Mouse (Mus musculus) ES-Bruce4 (cell line): ENCODE measurements around the gene Btg3. TPM values are rescaled to one million over a fixed set of nuclear protein-coding genes. Genes with fewer than 3 reads are reported as not detected.

ENCODE experiments used
- H3K27ac ChIP-seq: 2 replicates; pipeline ENCODE4 v1.5.1; 2012; ENCODE audit warnings: low read length, inconsistent platforms; ENCODE audit not compliant: insufficient read depth
- H3K27me3 ChIP-seq: 2 replicates; pipeline ENCODE4 v1.6.1; 2012; ENCODE audit warnings: mild to moderate bottlenecking, low read length, inconsistent platforms; ENCODE audit not compliant: control insufficient read depth, poor library complexity, insufficient read depth, severe bottlenecking
- H3K36me3 ChIP-seq: 2 replicates; pipeline ENCODE4 v1.6.1; 2012; ENCODE audit warnings: inconsistent platforms, mild to moderate bottlenecking, low read length, moderate library complexity; ENCODE audit not compliant: control insufficient read depth, poor library complexity, insufficient read depth, severe bottlenecking
- H3K4me1 ChIP-seq: one replicate; pipeline ENCODE4 v1.8.1; 2011; ENCODE audit warnings: low read length; ENCODE audit not compliant: control insufficient read depth, insufficient read depth
- H3K4me3 ChIP-seq: 2 replicates; pipeline ENCODE4 v1.5.1; 2011; ENCODE audit warnings: low read depth, mild to moderate bottlenecking, low read length
- H3K9ac ChIP-seq: 2 replicates; pipeline ENCODE4 v1.6.1; 2012; ENCODE audit warnings: low read depth, mild to moderate bottlenecking, inconsistent platforms; ENCODE audit not compliant: poor library complexity, severe bottlenecking
- H3K9me3 ChIP-seq: replicated peaks from 2 replicates; pipeline ENCODE4 v1.6.1; 2012; ENCODE audit warnings: mild to moderate bottlenecking, low read length, inconsistent platforms; ENCODE audit not compliant: control insufficient read depth, poor library complexity, insufficient read depth, severe bottlenecking
- CTCF ChIP-seq: IDR thresholded peaks from one replicate; pipeline ENCODE4 v1.8.1; 2011; ENCODE audit warnings: low read depth, low read length
- EP300 ChIP-seq: IDR thresholded peaks from 2 replicates; pipeline ENCODE4 v1.6.1; 2011; ENCODE audit warnings: low read depth, low read length; ENCODE audit not compliant: insufficient read depth
- POLR2A ChIP-seq: IDR thresholded peaks from one replicate; pipeline ENCODE4 v1.8.1; 2011; ENCODE audit warnings: low read length; ENCODE audit not compliant: insufficient read depth
- polyA plus RNA-seq: library from polyadenylated mRNA; stranded (reverse); fragments of >200 nt; gene quantifications from 2 replicates; pipeline ENCODE4 v1.2.4, GENCODE M21; 2011; ENCODE audit warnings: low read depth; ENCODE audit not compliant: missing spikeins, insufficient read depth, insufficient read length

The Btg3 gene
- polyA plus RNA-seq, 1 experiment, result 53.3 TPM

GRCm38 (mm10) chr16:78402316-78402715 lies 25.3 kb upstream of the Btg3 start:
- H3K27me3 ChIP-seq, result no peaks in the 10 kb centered on the region
- H3K9ac ChIP-seq, result no peak overlapping the region
- no peak overlapping the region for H3K4me3 ChIP-seq
- H3K9me3 ChIP-seq, result peaks cover 4% of the 10 kb centered on the region; the same call in 1 of the 2 replicates
- TF ChIP-seq CTCF (no peak), EP300 (no peak), POLR2A (no peak)
- H3K36me3 ChIP-seq, result no peaks in the 10 kb centered on the region
- no peak overlapping the region for H3K27ac ChIP-seq
- no peaks in the 10 kb centered on the region for H3K4me1 ChIP-seq

GRCm38 (mm10) chr16:78399423-78399822 lies 22.4 kb upstream of the Btg3 start:
- Histone ChIP-seq H3K27me3 (no peaks in the 10 kb centered on the region), H3K4me3 (no peak overlapping the region), H3K36me3 (no peaks in the 10 kb centered on the region), H3K27ac (no peak overlapping the region), H3K4me1 (no peaks in the 10 kb centered on the region), H3K9me3 (0 out of 2 replicates have a peak, but pooled peaks cover 2% of the 10 kb centered on the region), H3K9ac (no peak overlapping the region)
- TF ChIP-seq CTCF (no peak), EP300 (no peak), POLR2A (no peak)

GRCm38 (mm10) chr16:78398734-78399133 lies 21.7 kb upstream of the Btg3 start:
- H3K4me3 ChIP-seq, result no peak overlapping the region
- H3K36me3 ChIP-seq, result no peaks in the 10 kb centered on the region
- H3K27me3 ChIP-seq, result no peaks in the 10 kb centered on the region
- TF ChIP-seq POLR2A, result no peak
- no peak for TF ChIP-seq CTCF
- TF ChIP-seq EP300, result no peak
- H3K9ac ChIP-seq, result no peak overlapping the region
- H3K4me1 ChIP-seq, result no peaks in the 10 kb centered on the region
- no peak overlapping the region for H3K27ac ChIP-seq
- H3K9me3 ChIP-seq, result no peaks in the 10 kb centered on the region

- no peaks in the 10 kb centered on the region for H3K9me3 ChIP-seq
- TF ChIP-seq POLR2A (no peak), EP300 (no peak), CTCF (no peak)
- no peak overlapping the region for H3K27ac ChIP-seq
- no peaks in the 10 kb centered on the region for H3K4me1 ChIP-seq
- no peak overlapping the region for H3K4me3 ChIP-seq
- H3K36me3 ChIP-seq, result no peaks in the 10 kb centered on the region
- H3K27me3 ChIP-seq, result no peaks in the 10 kb centered on the region
- no peak overlapping the region for H3K9ac ChIP-seq
These were observed 14.4 kb upstream of the Btg3 start for GRCm38 (mm10) chr16:78391354-78391753.

- Histone ChIP-seq H3K27me3 (no peaks in the 10 kb centered on the region), H3K9ac (no peak overlapping the region), H3K4me1 (no peaks in the 10 kb centered on the region), H3K36me3 (no peaks in the 10 kb centered on the region), H3K27ac (no peak overlapping the region), H3K9me3 (no peaks in the 10 kb centered on the region), H3K4me3 (no peak overlapping the region)
- no peak for TF ChIP-seq CTCF
- TF ChIP-seq EP300, result no peak
- no peak for TF ChIP-seq POLR2A
These were observed 13.0 kb upstream of the Btg3 start for GRCm38 (mm10) chr16:78389986-78390385.

GRCm38 (mm10) chr16:78389122-78389521 lies 12.1 kb upstream of the Btg3 start:
- no peak overlapping the region for H3K9ac ChIP-seq
- H3K4me1 ChIP-seq, result no peaks in the 10 kb centered on the region
- TF ChIP-seq CTCF (no peak), EP300 (no peak), POLR2A (no peak)

More at GRCm38 (mm10) chr16:78389122-78389521, 12.1 kb upstream of the Btg3 start:
- Histone ChIP-seq H3K4me3 (no peak overlapping the region), H3K27me3 (no peaks in the 10 kb centered on the region), H3K9me3 (no peaks in the 10 kb centered on the region), H3K36me3 (no peaks in the 10 kb centered on the region), H3K27ac (no peak overlapping the region)
